Mouse (Mus musculus) heart, embryonic 16.5 days (tissue): ENCODE measurements at regions not wholly inside any gene's neighbourhood (a gene's known extent, or its start where the extent isn't known, plus 50 kb on each side); places are given as distances from the start of the nearest gene placed in this dataset.

ENCODE experiments used
- ATAC-seq: fragments of 200-750 bp; cut with Nextera tagmentation; replicated peaks from 2 replicates; pipeline ENCODE4 v1.8.0; 2017; ENCODE audit warnings: moderate number of reproducible peaks; ENCODE audit not compliant: insufficient read depth, low FRiP score; ENCODE audit errors: extremely low read depth
- H3K27ac ChIP-seq: fragments of 300-500 bp; sonication (generic); 2 replicates; pipeline ENCODE4 v1.5.1; 2014; ENCODE audit warnings: mild to moderate bottlenecking, low read length, control low read depth, moderate library complexity
- H3K27me3 ChIP-seq: fragments of 300-500 bp; sonication (generic); 2 replicates; pipeline ENCODE4 v1.6.1; 2014; ENCODE audit warnings: low read length, mixed read lengths; ENCODE audit not compliant: control insufficient read depth, insufficient read depth
- H3K36me3 ChIP-seq: fragments of 300-500 bp; sonication (generic); 2 replicates; pipeline ENCODE4 v1.6.1; 2014; ENCODE audit not compliant: control insufficient read depth, insufficient read depth
- H3K4me1 ChIP-seq: fragments of 300-500 bp; sonication (generic); 2 replicates; pipeline ENCODE4 v1.6.1; 2014; ENCODE audit warnings: low read length, mixed read lengths; ENCODE audit not compliant: control insufficient read depth, insufficient read depth
- H3K4me2 ChIP-seq: fragments of 300-500 bp; sonication (generic); 2 replicates; pipeline ENCODE4 v1.6.1; 2014; ENCODE audit warnings: low read depth, mild to moderate bottlenecking, control low read depth, low read length
- H3K4me3 ChIP-seq: fragments of 300-500 bp; sonication (generic); 2 replicates; pipeline ENCODE4 v1.5.1; 2014; ENCODE audit warnings: mild to moderate bottlenecking, control low read depth, low read length
- H3K9ac ChIP-seq: fragments of 300-500 bp; sonication (generic); 2 replicates; pipeline ENCODE4 v1.6.1; 2014; ENCODE audit warnings: low read length, control low read depth
- H3K9me3 ChIP-seq: fragments of 300-500 bp; sonication (generic); replicated peaks from 2 replicates; pipeline ENCODE4 v1.6.1; 2016; ENCODE audit warnings: low read length; ENCODE audit not compliant: control insufficient read depth
- WGBS: fragments of 180-500 bp; shearing (Covaris S2); extraction: QIAGEN DNeasy Blood & Tissue Kit; methylation state at CpG from one replicate; pipeline ENCODE4 v1.1.7; 2014; 5-methylcytosine and 5-hydroxymethylcytosine counted together

DNA sequence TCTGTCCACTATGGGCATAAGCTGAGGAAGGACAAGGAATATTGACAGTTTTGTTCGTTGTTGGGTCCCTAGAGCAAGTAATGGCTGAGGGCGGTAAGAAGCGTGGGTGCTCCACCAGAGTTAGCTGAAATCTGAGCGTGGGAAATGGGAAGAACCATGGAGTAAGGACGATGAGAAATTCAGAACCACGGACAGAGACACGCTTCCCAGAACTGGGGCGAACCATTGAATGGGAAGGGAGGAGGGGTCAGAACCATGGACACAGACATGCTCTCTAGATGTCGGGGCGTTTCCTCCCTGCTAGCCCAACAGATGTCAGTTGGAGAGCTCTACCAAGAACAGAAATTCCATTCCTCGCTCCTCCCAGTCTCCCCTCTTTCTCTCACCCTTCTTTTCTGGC lies 238.2 kb upstream of the Srrm4 start:
- Histone ChIP-seq H3K4me2 (no peak overlapping the region), H3K27ac (no peak overlapping the region), H3K36me3 (no peaks in the 10 kb centered on the region), H3K4me1 (no peaks in the 10 kb centered on the region), H3K4me3 (no peak overlapping the region), H3K9ac (no peak overlapping the region), H3K9me3 (peaks cover 5% of the 10 kb centered on the region; the same call in 1 of the 2 replicates), H3K27me3 (no peaks in the 10 kb centered on the region)
- no peak for ATAC-seq
- 14% methylated on average over 11 of the region's 11 CpGs for WGBS

DNA sequence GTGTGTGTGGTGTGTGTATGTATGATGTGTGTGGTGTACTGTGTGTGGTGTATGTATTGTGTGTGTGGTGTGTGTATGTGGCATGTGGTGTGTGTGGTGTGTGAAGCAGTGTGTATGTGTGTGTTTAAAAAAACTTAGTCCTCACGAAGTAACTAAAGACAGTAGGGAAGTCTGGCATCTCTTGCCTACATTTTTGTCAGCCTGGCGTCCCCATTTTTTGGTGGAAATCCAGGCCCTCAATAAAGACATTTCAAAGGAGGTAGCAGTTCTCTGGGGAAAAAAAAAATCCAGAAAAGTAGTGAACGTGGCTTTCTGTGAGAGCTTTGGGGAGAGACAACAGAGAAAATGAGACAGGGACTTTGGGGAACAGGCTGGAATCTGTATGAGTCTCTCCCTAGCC lies 231.6 kb upstream of the Srrm4 start:
- ATAC-seq = no peak
- 53% methylated on average over 3 of the region's 3 CpGs for WGBS
- H3K36me3 ChIP-seq = no peaks in the 10 kb centered on the region
- no peaks in the 10 kb centered on the region for H3K4me1 ChIP-seq
- no peak overlapping the region for H3K4me3 ChIP-seq
- H3K27me3 ChIP-seq = no peaks in the 10 kb centered on the region
- H3K9me3 ChIP-seq = 0 out of 2 replicates have a peak, but pooled peaks cover 2% of the 10 kb centered on the region
- H3K9ac ChIP-seq = no peak overlapping the region
- no peak overlapping the region for H3K27ac ChIP-seq
- H3K4me2 ChIP-seq = no peak overlapping the region

DNA sequence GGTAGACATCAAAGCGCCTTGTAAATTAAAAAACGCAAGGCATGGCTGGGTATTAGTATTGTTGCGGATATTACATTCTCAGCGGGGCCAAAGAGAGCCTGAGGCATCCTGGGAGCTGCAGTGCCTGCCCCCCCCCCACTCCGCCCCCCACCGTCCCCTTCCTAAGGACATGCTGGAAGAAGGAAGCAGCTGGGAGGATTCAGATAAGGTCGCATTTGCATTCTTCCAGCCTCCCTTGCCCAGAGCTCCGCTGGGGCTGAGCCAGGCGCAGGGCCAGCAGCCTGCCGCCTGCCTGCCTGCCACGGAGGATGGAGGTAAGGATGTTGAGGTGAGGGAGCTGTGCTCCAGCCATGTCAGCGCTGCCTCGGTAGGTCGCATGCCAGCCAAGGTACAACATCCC lies 230.5 kb upstream of the Srrm4 start:
- Histone ChIP-seq H3K4me2 (no peak overlapping the region), H3K4me3 (no peak overlapping the region)

DNA sequence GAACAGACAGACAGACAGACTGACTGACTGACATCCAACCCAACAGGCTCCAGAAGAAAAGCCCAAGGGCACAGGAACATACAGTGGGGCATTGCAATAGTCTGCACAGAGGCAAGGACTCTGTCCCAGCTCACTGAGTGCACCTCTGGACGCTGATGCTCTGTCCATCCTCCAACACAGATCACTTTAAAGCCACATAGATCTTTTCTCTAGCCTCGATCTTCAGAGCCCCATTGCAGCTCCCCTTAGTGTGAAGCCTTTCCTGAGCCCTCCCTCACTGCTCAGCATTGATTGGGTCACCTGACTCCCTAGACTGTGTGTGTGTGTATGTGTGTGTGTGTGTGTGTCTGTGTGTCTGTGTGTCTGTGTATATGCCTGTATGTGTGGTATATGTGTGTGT lies 218.2 kb upstream of the Srrm4 start:
- Histone ChIP-seq H3K27ac (no peak overlapping the region), H3K4me3 (no peak overlapping the region), H3K4me1 (no peaks in the 10 kb centered on the region), H3K9me3 (no peaks in the 10 kb centered on the region), H3K36me3 (no peaks in the 10 kb centered on the region), H3K9ac (no peak overlapping the region), H3K27me3 (no peaks in the 10 kb centered on the region), H3K4me2 (no peak overlapping the region)
- ATAC-seq = no peak
- 44% methylated on average over 2 of the region's 2 CpGs for WGBS

More for the DNA sequence above, 230.5 kb upstream of the Srrm4 start:
- H3K36me3 ChIP-seq = no peaks in the 10 kb centered on the region
- no peaks in the 10 kb centered on the region for H3K27me3 ChIP-seq
- no peaks in the 10 kb centered on the region for H3K4me1 ChIP-seq
- H3K9ac ChIP-seq = no peak overlapping the region
- no peak for ATAC-seq
- H3K9me3 ChIP-seq = 0 out of 2 replicates have a peak, but pooled peaks cover 2% of the 10 kb centered on the region
- 21% methylated on average over 13 of the region's 14 CpGs for WGBS
- no peak overlapping the region for H3K27ac ChIP-seq

DNA sequence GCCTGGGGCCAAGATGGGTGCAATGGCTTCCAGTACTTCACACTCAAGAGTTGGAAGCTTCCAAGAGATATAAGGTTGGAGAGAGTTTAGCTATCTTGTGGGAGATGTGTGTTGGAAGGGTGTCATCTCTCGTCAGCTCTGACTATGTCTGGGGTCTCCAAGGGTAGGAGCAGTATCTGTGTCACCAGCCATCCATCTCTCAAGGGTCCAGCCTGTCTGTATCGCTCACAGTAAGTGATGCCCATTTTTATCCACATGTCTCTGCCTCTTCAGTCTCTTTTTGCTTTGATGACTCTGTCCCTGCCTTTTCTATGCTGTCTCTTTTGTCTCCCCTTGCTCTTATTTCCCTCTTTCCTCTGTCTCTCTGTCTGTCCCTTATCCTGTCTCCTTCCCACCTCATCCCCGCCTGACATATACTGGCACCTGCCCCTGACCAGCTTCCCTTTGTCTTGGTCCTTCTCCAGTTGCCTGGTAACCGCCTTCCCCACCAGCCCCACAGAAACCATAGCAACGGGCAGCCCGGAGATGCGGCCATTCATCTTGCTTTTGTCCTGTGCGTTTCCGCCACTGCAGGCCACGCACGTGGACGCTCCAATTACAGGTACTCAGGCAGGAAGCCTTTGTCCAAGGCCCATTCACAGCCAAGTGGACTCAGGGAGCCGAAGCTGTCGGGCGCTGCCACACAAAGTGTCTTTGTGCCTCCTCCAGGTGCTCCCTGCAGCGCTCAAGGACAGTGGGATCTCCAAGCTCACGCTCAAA lies 217.6 kb upstream of the Srrm4 start:
- Histone ChIP-seq H3K27me3 (no peaks in the 10 kb centered on the region), H3K36me3 (no peaks in the 10 kb centered on the region), H3K4me2 (no peak overlapping the region), H3K4me3 (no peak overlapping the region), H3K9me3 (no peaks in the 10 kb centered on the region), H3K9ac (no peak overlapping the region), H3K4me1 (no peaks in the 10 kb centered on the region), H3K27ac (no peak overlapping the region)
- 59% methylated on average over 17 of the region's 17 CpGs for WGBS
- ATAC-seq = no peak

DNA sequence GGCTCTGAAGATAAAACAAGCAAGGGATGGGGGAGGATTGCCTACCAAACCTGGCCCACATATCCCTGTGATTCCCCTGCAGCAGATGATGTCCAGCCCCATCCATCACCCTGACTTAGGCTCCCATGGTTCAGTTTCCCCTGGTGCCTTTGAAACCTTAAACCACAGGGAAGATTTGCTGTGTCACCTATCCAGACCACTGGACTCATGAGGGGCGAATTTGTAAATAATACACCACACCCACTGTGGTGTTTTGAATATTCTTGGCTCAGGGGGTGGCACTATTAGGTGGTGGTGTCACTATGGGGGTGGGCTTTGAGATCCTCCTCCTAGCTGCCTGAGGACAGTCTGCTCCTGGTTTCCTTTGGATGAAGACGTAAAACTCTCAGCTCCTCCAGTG lies 205.8 kb upstream of the Srrm4 start:
- no peak for ATAC-seq
- Histone ChIP-seq H3K27me3 (no peaks in the 10 kb centered on the region), H3K27ac (no peak overlapping the region), H3K9ac (no peak overlapping the region), H3K9me3 (no peaks in the 10 kb centered on the region), H3K4me2 (no peak overlapping the region), H3K4me3 (no peak overlapping the region), H3K36me3 (no peaks in the 10 kb centered on the region), H3K4me1 (no peaks in the 10 kb centered on the region)
- 39% methylated on average over 2 of the region's 2 CpGs for WGBS

DNA sequence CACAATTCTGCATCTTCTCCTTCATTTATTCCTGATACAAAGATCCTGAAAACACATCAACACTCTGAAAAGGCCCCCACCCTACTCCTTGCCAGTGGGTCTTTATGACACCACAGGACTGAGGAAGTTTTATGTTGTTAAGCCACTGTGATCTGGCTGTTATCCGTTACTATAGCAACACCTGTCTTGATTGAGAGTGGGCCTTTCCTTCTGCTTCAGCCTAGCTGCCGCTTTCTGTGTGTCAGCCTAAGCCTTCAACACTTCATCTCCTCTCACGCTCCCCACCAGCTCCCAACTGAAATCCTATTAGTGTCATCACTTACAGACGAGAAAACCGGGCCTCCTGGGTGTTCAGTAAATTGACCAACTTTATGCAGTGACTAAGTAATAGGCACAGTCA lies 203.6 kb upstream of the Srrm4 start:
- Histone ChIP-seq H3K27ac (no peak overlapping the region), H3K4me2 (no peak overlapping the region), H3K4me1 (no peaks in the 10 kb centered on the region), H3K4me3 (no peak overlapping the region), H3K9me3 (0 out of 2 replicates have a peak, but pooled peaks cover 3% of the 10 kb centered on the region), H3K9ac (no peak overlapping the region), H3K27me3 (no peaks in the 10 kb centered on the region), H3K36me3 (no peaks in the 10 kb centered on the region)
- 22% methylated on average over 5 of the region's 5 CpGs for WGBS
- no peak for ATAC-seq

DNA sequence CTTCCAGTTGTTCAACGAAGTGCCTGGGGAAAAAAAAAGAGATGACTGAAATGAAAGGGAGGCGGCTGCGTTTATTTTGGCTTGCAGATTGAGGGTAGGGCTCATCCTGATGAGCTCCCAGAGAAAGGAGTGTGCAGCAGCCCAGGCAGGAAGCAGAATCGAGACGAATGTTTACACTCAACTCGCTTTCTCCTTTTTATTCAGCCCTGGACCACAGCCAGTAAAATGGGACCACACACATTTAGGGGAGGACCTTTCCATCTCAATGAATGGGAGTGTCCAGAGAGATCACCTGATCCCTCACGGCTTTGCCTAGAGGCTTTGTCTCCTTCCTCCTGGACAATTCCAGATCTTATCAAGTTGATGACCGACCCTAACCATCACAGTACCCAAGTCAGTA lies 198.8 kb upstream of the Srrm4 start:
- H3K27ac ChIP-seq = no peak overlapping the region
- no peaks in the 10 kb centered on the region for H3K36me3 ChIP-seq
- no peak overlapping the region for H3K4me3 ChIP-seq
- no peaks in the 10 kb centered on the region for H3K4me1 ChIP-seq
- H3K4me2 ChIP-seq = no peak overlapping the region
- WGBS = 50% methylated on average over 8 of the region's 8 CpGs
- ATAC-seq = no peak
- H3K9ac ChIP-seq = no peak overlapping the region
- H3K9me3 ChIP-seq = peaks cover 3% of the 10 kb centered on the region; the same call in 1 of the 2 replicates
- H3K27me3 ChIP-seq = no peaks in the 10 kb centered on the region

DNA sequence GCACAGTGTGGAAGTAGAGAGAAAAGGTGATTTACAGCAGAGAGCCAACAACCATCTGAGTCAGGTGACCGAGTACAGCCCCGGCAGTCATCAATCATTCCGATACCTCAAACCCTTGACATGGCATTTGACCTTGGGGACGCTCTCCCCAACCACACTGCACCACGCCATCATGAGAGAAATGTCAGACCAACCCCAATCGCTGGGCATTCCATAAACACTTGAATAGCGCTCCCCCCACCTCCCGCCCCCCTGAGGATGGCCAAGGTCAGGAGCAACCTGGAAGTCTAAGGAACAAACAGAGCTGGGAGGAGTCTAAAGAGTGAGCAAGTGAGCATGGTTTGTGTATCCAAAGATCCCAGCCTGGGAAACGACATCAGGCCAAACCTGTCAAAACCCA lies 198.2 kb upstream of the Srrm4 start:
- Histone ChIP-seq H3K9ac (no peak overlapping the region), H3K27me3 (no peaks in the 10 kb centered on the region), H3K27ac (no peak overlapping the region), H3K36me3 (no peaks in the 10 kb centered on the region), H3K4me1 (no peaks in the 10 kb centered on the region), H3K4me2 (no peak overlapping the region), H3K9me3 (peaks cover 4% of the 10 kb centered on the region; the same call in 1 of the 2 replicates), H3K4me3 (no peak overlapping the region)
- no peak for ATAC-seq
- 69% methylated on average over 9 of the region's 9 CpGs for WGBS
